Mouse (Mus musculus) adrenal gland, adult 2 months (tissue): ENCODE measurements around the gene Zfp280c. TPM values are rescaled to one million over a fixed set of nuclear protein-coding genes. Genes with fewer than 3 reads are reported as not detected.

ENCODE experiments used
- DNase-seq: peaks from one replicate; pipeline ENCODE4 v3.0.0; 2021
- microRNA-seq, 2 experiments: library from miRNA; unstranded; fragments of <30 nt; microRNA quantifications; one replicate each; pipeline ENCODE4 v1.2.0; 2021
- polyA plus RNA-seq: library from polyadenylated mRNA; depleted of rRNA; stranded (reverse); fragments of >200 nt; gene quantifications from 2 replicates; pipeline ENCODE4 v1.2.3, GENCODE M21; 2012; rRNA removed
- total RNA-seq, 2 experiments: library from RNA; stranded (reverse); gene quantifications; 2 replicates each; pipeline ENCODE4 v1.2.3; 2021

Gene Zfp280c
- total and polyA plus RNA-seq, 3 experiments, result 0.76 to 11.8 (median 9.8) TPM

GRCm38 (mm10) chrX:48493763-48494162 is 100.5 kb downstream of the Zfp280c start:
- no peak for DNase-seq

Small RNAs within 50 kb of the gene (microRNA-seq; reads per million reads assigned to microRNA genes)
- 0 reads per million in 2 experiments for gene Gm27828

Other genes starting within 250 kb of the Zfp280c start
- gene Elf4, start 131.4 kb downstream of the Zfp280c start, total RNA-seq, result 10 to 100 TPM in 1 of 2 experiments, 1 to 10 TPM in 1; 8.2 to 19.1 TPM
- 8.1 and 13.5 TPM in 2 replicates for gene Elf4, start 131.4 kb downstream of the Zfp280c start, polyA plus RNA-seq
- 100 to 1,000 TPM; 164 to 181 TPM for gene Aifm1, start 80.9 kb downstream of the Zfp280c start, total RNA-seq
- gene Aifm1, start 80.9 kb downstream of the Zfp280c start, polyA plus RNA-seq, result 9.9 and 14.4 TPM in 2 replicates
- gene Rab33a, start 75.2 kb downstream of the Zfp280c start, total RNA-seq, result 10 to 100 TPM in 1 of 2 experiments, 1 to 10 TPM in 1; 9.4 to 49.1 TPM
- 13.7 and 16.8 TPM in 2 replicates for gene Rab33a, start 75.2 kb downstream of the Zfp280c start, polyA plus RNA-seq
- 10 to 100 TPM in 1 of 2 experiments, 1 to 10 TPM in 1; 8.3 to 15.0 TPM for gene Slc25a14, start 28.9 kb upstream of the Zfp280c start, total RNA-seq
- 1.4 and 1.8 TPM in 2 replicates for gene Slc25a14, start 28.9 kb upstream of the Zfp280c start, polyA plus RNA-seq
- under 1 TPM in 1 of 2 experiments, not detected in 1; 0.12 TPM for gene Gpr119, start 80.0 kb upstream of the Zfp280c start, total RNA-seq
- gene Gpr119, start 80.0 kb upstream of the Zfp280c start, polyA plus RNA-seq, result 0.09 TPM in 1 of 2 replicates, not detected in the other
- 1 to 10 TPM; 2.0 to 4.3 TPM for gene Rbmx2, start 100.5 kb upstream of the Zfp280c start, total RNA-seq
- gene Rbmx2, start 100.5 kb upstream of the Zfp280c start, polyA plus RNA-seq, result 0.13 and 0.39 TPM in 2 replicates